Comparison of ENCODE assay signal across 25 mouse cellular contexts in the genomic region with DNA sequence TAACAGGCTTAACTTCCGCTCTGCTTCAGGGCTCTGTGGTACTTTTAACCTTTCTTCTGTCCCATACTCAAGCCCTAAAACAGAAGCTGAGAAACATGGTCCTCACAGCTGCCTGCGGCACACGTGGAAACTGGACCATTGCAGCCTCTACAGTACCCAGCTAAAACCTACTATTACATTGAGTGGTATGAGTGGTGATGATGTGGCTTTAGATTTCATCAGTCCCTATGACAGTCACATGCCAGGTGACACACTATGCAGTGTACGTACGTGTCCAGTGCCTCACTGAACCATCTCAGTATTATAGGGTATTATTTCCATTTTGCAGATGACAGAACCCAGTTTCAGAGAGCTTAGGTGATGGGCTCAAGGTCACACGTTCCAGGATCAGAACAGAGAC.
"Had no signal": no experiment of that assay in that cellular context is flagged by ENCODE, and none has a peak within 500 bp of the region (broad histone marks: within the 10 kb centered on the region; RNA-seq: fewer than 3 reads in every experiment).

No protein-coding gene starts in this region.

- H3K4me1 ChIP-seq: embryonic facial prominence, embryonic 12.5 days had no signal

- H3K27ac ChIP-seq: embryonic facial prominence, embryonic 10.5 days; embryonic facial prominence, embryonic 12.5 days; embryonic facial prominence, embryonic 13.5 days; embryonic facial prominence, embryonic 15.5 days; forebrain, embryonic 10.5 days; forebrain, embryonic 12.5 days; forebrain, embryonic 13.5 days; forebrain, embryonic 15.5 days; gastrocnemius, adult 2 months had no signal

- H3K4me3 ChIP-seq: embryonic facial prominence, embryonic 10.5 days; embryonic facial prominence, embryonic 12.5 days; embryonic facial prominence, embryonic 13.5 days; embryonic facial prominence, embryonic 15.5 days; erythroblast, embryonic 14.5 days; forebrain, embryonic 10.5 days; forebrain, embryonic 12.5 days; forebrain, embryonic 13.5 days; forebrain, embryonic 15.5 days; gastrocnemius, adult 2 months had no signal

- DNase-seq: cerebellum, adult 2 months; cerebellum, adult 8-10 months; cerebellum, adult 9-10 months; cerebellum, adult 9-11 months; cerebellum, postnatal 10 days; cerebellum, postnatal 14 days; cerebellum, postnatal 25 days; cerebellum, postnatal 36 days; embryo, embryonic 11 days; forebrain, postnatal 0 days; gastrocnemius, adult 2 months; gastrocnemius, postnatal 10 days; gastrocnemius, postnatal 14 days; gastrocnemius, postnatal 25 days; gastrocnemius, postnatal 36 days; heart, adult 18-20 months had no signal

- H3K9ac ChIP-seq: embryonic facial prominence, embryonic 12.5 days; embryonic facial prominence, embryonic 13.5 days; embryonic facial prominence, embryonic 15.5 days; forebrain, embryonic 12.5 days; forebrain, embryonic 13.5 days; forebrain, embryonic 15.5 days; forebrain, postnatal 0 days had no signal

- H3K4me2 ChIP-seq: embryonic facial prominence, embryonic 12.5 days; embryonic facial prominence, embryonic 13.5 days; embryonic facial prominence, embryonic 15.5 days; forebrain, embryonic 12.5 days; forebrain, embryonic 13.5 days; forebrain, embryonic 15.5 days had no signal

- H3K27me3 ChIP-seq: embryonic facial prominence, embryonic 12.5 days; embryonic facial prominence, embryonic 13.5 days; embryonic facial prominence, embryonic 15.5 days; forebrain, embryonic 12.5 days; forebrain, embryonic 13.5 days; forebrain, embryonic 15.5 days had no signal
